Mouse (Mus musculus) common myeloid progenitor, adult 5-6 weeks (primary cell): Measurements from ENCODE around the gene Dazap1. TPM values are rescaled to one million over a fixed set of nuclear protein-coding genes. Genes with fewer than 3 reads are reported as not detected.

Experiments used
- total RNA-seq: library from RNA; stranded (forward); fragments of 200-1000, 187-1606 nt; gene quantifications from 2 replicates; pipeline ENCODE4 v1.2.3, GENCODE M21; 2017

The Dazap1 gene
- total RNA-seq, 1 experiment from 2014 or later, result 242 TPM

Other genes starting within 250 kb of the Dazap1 start
- gene Arhgap45, start 244.8 kb upstream of the Dazap1 start, total RNA-seq, result 85.6 and 106 TPM in 2 replicates
- gene Polr2e, start 221.7 kb upstream of the Dazap1 start, total RNA-seq, result 145 and 146 TPM in 2 replicates
- gene Gpx4, start 214.3 kb upstream of the Dazap1 start, total RNA-seq, result 451 and 481 TPM in 2 replicates
- 16.2 and 22.3 TPM in 2 replicates for gene Sbno2, start 155.9 kb upstream of the Dazap1 start, total RNA-seq
- 102 and 139 TPM in 2 replicates for gene Stk11, start 145.7 kb upstream of the Dazap1 start, total RNA-seq
- gene Atp5d, start 122.9 kb upstream of the Dazap1 start, total RNA-seq, result 52.3 and 60.0 TPM in 2 replicates
- 0.41 and 0.73 TPM in 2 replicates for gene Cbarp, start 120.7 kb upstream of the Dazap1 start, total RNA-seq
- gene Midn, start 113.2 kb upstream of the Dazap1 start, total RNA-seq, result 15.8 and 18.4 TPM in 2 replicates
- gene Cirbp, start 95.5 kb upstream of the Dazap1 start, total RNA-seq, result 60.0 and 65.6 TPM in 2 replicates
- gene 1600002K03Rik, start 88.5 kb upstream of the Dazap1 start, total RNA-seq, result 7.8 and 15.6 TPM in 2 replicates
- not detected in 2 replicates for gene Efna2, start 82.0 kb upstream of the Dazap1 start, total RNA-seq
- 38.9 and 41.9 TPM in 2 replicates for gene Mum1, start 35.1 kb upstream of the Dazap1 start, total RNA-seq
- 101 and 121 TPM in 2 replicates for gene Ndufs7, start 12.4 kb upstream of the Dazap1 start, total RNA-seq
- gene Gamt, start 474 bp upstream of the Dazap1 start, total RNA-seq, result 2.9 and 3.3 TPM in 2 replicates
- 3,325 and 3,530 TPM in 2 replicates for gene Rps15, start 31.0 kb downstream of the Dazap1 start, total RNA-seq
- 0.05 and 0.10 TPM in 2 replicates for gene Apc2, start 34.5 kb downstream of the Dazap1 start, total RNA-seq
- gene 2310011J03Rik, start 59.1 kb downstream of the Dazap1 start, total RNA-seq, result 15.8 and 19.8 TPM in 2 replicates
- 2.7 and 5.9 TPM in 2 replicates for gene Pcsk4, start 68.0 kb downstream of the Dazap1 start, total RNA-seq
- gene Reep6, start 68.5 kb downstream of the Dazap1 start, total RNA-seq, result 2.9 and 3.6 TPM in 2 replicates
- 0.10 and 0.64 TPM in 2 replicates for gene Adamtsl5, start 86.9 kb downstream of the Dazap1 start, total RNA-seq
- 0.55 TPM in 1 of 2 replicates, not detected in the other for gene Plk5, start 95.0 kb downstream of the Dazap1 start, total RNA-seq
- gene Mex3d, start 126.2 kb downstream of the Dazap1 start, total RNA-seq, result 9.5 and 14.3 TPM in 2 replicates
- gene Mbd3, start 138.1 kb downstream of the Dazap1 start, total RNA-seq, result 76.2 and 113 TPM in 2 replicates
- 141 and 186 TPM in 2 replicates for gene Uqcr11, start 145.3 kb downstream of the Dazap1 start, total RNA-seq
- 67.2 and 80.0 TPM in 2 replicates for gene Tcf3, start 172.2 kb downstream of the Dazap1 start, total RNA-seq
- not detected in 2 replicates for gene Onecut3, start 233.3 kb downstream of the Dazap1 start, total RNA-seq